Mouse (Mus musculus): ENCODE data around the gene Trpm3.
A peak's percentile ranks its signal among the peaks of the same experiment; 100 is the strongest.
"Not testable (repeated sequence)": the region's sequence is repeated elsewhere in the genome, so short reads cannot be mapped to it uniquely, and the experiment has no call there.

Gene Trpm3

DNA sequence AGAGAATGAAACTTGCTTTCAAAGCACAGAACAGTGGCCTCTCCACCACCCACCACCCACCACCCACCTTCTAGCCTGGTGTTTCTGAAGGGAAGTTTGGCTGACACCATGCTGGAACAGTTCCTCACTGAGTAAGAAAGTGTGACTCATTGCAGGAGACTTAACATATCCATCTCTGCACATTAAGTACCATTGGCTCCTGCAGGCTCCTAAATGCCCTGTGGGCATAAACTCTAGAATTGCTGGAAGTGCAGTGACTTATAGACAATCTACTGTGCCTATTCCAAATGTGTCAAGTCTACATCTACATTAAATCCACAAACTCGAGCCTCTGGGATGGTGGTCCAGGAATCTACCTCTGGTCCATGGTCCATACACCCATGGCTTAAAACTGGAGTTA, 840.3 kb downstream of the Trpm3 start:
- DNase-seq (ENCODE audit: low spot score) = no peak

DNA sequence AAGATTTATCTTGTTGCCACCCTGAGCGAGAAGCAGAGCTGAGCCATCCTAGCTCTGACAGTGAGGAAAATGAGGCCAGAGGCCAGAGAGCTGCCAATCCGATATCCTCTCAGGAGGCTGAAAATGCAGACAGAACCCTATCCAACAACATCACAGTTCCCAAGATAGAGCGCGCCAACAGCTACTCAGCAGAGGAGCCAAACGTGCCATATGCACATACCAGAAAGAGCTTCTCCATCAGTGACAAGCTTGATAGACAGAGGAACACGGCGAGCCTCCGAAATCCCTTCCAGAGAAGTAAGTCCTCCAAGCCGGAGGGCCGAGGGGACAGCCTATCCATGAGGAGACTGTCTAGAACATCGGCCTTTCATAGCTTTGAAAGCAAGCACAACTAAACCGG, 849.1 kb downstream of the Trpm3 start:
- no peak for DNase-seq (ENCODE audit: low spot score)

DNA sequence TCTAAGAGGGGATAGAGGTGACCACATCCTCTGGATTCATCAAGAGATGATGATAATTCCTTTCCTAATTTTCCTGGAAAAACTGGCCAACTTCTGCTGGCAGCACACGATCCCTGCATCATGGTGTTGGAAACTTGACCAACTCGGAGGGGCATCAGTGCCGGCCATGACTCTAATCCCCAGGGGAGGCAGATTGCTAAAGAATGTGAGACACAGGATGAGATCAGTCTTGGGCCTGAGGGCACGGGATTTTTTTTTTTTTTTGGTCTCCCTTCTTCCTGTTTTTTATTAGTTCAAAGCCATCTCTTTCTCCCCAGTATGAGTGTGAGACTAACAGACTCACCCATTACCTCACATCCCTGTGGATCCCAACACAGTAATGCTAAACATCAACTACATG, 855.1 kb downstream of the Trpm3 start:
- DNase-seq (ENCODE audit: low spot score) = no peak

DNA sequence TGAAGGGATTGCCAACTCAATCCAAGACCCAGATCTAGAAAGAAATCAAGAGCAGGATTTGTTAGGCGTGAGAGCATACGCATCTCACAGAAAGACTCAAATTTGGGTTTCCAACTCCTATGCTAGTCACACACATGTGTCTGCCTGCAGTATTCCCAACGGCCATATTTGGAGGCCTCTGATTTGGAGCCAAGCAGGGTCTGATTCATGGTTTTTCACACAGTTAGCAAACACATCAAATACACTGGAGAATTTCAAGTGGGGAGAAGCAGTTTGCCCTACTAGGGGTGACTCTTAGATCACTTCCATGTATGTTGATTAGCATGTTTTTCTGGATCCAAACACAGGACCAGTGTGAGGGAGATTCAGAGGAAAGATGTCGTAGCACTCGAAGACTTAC, 855.7 kb downstream of the Trpm3 start:
- DNase-seq (ENCODE audit: low spot score) = no peak

DNA sequence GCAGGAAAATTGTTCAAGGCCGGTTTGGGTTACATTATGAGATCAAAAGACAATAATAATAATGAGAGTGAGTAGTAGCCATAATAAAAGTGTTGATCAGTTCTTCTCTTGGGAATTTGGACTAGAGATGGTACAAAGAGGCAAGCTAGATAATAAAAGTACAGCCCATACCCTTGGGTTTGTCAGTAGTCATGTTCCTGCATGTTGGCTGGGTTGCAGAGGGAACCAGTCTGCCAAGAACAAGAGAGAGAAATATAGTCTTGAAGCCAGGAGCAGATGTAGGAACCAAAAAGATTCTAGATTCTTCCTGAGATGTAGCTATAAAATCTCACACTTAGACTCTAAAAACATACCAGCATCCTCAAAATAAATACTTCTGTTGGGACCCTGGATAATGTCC, 861.4 kb downstream of the Trpm3 start:
- no peak for DNase-seq (ENCODE audit: low spot score)

DNA sequence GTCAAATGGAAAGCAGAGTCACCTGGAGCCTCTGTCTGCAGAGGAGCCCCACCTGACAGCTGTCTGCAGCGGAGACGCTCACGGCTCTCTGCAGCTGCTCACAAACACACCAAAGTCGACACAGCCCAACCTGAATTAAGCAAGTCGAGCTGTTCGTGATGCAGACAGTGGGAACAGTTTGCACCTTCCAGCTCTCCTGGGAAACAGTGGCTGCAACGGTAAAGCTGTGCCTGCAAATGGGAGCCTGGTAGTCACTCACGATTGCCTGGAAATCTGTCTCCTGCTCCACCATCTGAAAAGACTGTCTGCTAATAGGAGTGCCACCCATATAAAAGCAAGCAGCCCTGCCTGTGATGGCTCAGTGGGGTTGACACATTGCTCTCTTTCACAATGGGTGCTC, 865.0 kb downstream of the Trpm3 start:
- no peak for DNase-seq (ENCODE audit: low spot score)

DNA sequence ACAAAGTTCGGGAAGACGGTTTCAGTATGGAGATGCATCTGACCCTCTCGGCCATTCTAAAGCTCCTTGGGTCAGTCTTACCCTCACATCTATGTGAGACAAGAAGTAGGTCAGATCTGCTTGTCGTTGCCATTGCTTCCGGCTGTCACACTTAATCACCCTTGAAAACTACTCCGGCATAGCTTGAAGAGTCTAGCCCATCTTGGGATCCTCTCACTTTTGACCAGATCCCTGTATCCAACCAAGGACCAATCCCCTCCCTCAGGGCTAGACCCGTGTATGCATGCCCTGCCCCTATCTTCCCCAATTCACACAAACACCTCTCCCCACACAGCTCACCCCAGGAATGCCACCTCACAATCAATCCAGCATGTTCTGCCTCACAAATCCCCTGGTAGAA, 867.0 kb downstream of the Trpm3 start:
- no peak for DNase-seq (ENCODE audit: low spot score)

DNA sequence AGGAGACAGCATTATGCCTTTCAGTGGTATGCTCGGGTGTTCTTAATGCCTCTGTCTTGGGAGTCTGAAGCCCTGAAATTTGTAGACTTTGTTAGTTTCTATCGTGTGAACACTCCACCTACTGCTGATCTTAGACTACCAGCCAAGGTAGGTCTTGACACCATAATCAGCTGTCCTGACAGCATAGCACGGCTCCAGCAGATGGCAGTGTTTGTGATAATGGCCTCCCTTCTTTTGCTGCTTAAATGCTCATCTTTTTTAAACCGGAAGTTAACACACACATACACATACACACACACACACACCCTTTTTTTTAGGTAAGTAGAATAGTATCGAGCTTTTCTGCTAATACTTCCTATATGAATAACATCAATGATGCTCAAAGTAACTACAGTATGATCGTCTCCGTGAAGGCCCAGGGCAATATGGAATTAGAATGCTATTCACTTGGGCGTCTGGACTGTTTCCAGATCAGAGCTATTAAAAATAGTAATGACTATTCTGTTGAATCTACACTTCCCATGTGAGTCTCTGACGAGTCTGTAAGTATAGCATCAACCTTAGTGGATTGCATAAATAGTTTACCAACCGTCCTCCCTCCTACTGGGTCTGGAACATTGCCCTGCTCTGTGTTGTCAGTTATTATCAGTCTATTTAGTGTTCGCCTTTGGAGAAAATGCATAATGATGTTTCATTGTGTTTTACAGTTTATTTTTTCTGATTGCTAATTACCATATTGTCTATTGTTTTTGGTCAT, 867.8 kb downstream of the Trpm3 start:
- DNase-seq (ENCODE audit: low spot score) = peak; percentile 53

DNA sequence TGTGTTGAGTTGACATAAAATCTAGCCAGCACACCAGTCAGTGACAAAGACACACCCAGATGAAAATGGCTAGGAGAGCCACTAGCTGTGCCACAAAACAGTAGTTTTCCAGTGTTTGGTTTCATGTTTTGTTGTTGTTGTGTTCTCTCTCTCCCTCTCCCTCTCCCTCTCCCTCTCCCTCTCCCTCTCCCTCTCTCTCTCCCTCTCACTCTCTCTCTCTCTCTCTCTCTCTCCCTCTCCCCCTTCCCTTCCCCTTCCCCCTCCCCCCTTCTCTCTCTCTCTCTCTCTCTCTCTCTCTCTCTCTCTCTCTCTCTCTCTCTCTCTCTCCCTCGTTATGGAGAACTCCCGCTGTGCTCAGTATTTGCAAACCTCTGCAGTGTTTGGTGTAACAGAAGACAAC, 874.8 kb downstream of the Trpm3 start:
- no peak for DNase-seq (ENCODE audit: low spot score)

DNA sequence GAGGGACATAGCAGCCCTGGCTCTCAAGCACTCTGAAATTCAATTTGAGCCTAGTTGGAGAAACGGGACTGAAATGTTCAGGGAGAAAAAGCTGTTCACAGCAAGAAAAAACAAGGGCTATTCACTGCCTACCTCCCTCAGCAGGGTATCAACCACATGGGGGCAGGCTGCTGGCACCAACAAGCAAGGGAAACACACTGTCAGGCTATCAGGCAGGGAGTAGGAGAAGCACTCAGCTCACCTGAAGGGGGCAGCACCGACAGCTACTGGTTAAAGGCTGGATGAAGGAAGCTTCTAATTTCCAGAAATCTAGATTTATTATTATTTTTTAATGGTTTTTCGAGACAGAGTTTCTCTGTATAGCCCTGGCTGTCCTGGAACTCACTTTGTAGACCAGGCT, 876.7 kb downstream of the Trpm3 start:
- peak; percentile 44 for DNase-seq (ENCODE audit: low spot score)

DNA sequence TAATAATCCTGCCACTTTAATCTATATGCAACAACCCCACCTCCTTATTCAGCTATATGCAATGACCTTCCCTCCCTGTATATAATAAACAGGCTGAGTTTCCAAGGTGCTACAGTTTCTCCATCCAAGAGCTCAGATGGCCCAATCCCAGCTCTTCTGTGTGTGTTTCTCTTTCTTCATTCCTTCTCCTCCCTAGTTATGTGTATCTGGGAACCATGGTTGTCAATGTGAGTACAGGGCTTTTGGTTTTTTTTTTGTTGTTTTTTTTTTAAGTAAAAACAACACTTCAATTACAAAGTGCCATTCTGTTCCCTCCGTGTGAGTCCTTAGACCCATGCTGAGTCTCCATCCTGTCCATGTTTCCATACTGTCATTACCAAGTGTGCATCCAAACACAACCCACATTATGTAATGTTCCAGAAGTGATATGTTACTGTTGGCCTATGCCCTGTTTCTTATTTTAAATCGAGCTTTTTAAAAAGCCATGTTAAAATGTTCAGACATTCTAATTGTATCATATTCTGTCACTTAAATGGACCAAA, 879.4 kb downstream of the Trpm3 start:
- no peak for DNase-seq (ENCODE audit: low spot score)

DNA sequence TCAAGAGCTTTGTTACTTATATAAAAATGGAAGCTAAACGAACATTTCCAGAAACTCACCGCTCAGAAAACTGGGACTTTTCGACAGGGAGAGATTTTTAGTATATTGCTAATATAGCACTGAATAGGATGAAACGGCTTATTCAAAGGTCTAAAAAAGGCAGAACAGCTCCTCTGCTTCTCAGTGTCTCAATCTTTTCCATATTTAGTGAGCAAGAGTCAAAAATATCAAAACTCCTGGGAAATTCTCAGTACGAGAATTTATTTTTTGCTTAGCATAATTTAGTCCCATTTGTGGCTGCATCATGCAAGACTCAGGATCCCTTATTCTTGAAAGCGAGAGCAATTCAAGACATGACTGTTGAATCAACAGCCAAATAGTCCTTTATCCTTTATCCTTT, 884.1 kb downstream of the Trpm3 start:
- DNase-seq (ENCODE audit: low spot score) = no peak

DNA sequence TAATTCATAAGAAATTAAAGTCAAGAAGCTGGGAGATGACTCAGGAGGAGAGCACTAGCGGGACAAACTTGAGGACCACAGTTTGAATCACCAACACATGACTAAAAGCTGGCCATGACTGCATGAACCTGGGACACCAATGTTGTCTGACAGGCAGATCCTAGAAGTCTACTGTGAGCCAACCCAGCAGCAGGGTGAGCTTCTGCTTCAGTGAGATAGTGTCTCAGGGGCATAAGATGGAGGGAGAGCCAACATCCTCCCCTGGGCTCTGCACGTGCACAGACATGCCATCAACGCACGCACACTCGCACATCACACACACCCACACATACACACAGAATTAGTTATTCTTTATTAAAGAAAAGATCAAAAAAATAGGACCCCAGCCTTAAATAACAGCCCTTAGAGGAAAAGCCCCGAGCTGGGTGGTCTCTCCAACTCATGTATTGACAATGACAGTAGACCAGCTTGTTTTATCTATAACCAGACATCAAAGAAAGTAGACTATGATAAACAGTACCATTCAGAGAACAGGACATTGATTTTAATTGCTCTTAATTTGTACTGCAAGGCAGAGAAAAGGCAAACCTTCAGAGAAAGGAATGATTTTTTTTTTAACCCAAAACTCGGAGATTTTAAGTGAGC, 884.6 kb downstream of the Trpm3 start:
- no peak for DNase-seq (ENCODE audit: low spot score)

DNA sequence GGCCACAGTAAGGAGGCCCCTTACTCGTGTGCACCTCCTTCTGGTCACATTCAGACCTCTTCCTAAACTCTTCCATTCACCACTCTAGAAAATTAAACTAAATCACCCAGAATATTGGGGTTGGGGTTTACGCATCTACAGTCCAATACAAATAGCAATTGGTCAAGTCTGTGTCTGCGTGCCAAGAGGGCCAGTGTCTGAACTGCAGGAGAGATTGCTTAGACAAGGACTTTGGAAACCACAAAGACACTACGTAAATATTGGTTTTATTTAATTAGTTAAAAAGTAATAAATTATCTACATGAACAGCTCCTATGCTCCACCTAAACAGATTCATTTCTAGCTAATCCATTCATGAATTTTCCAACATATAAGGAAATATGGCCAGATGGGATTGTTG, 886.0 kb downstream of the Trpm3 start:
- DNase-seq (ENCODE audit: low spot score) = no peak

DNA sequence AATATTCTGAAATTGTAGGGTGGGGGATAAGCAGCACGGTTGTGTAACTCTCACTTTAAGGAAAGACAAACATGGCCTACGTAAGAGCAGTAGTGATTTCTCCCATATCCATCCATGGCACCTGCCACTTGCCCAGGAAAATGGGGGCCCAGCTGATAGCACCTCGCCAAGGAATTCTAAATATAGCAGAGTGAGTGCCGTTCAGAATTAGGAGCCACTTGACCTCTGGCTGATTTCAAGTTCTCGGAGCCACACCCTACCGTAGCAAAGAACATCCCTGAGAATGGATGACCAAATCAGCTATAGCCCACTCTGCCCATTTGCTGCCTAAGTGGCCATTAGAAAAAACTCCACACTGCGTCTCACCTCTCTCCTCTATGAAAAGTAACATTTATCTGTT, 887.6 kb downstream of the Trpm3 start:
- DNase-seq (ENCODE audit: low spot score) = no peak

DNA sequence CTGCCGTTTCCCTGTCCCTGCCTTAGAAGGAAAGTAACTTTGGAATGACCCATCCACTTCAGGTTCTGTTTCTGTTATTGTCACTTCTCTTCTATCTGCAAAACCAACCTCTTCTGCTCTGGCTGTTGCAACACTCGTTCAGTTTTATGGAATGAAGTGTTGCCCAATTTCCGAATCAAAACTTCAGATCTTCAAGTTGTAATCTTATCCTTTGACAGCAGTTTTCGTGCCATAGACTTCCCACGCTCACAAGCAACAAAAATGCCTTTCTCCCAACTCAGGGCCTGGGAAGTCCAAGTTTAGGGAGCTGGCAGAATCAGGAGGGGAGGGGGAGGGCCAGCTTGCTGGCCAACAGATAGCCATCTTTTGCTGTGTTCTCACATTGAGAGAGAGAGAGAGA, 889.4 kb downstream of the Trpm3 start:
- peak; percentile 39 for DNase-seq (ENCODE audit: low spot score)

DNA sequence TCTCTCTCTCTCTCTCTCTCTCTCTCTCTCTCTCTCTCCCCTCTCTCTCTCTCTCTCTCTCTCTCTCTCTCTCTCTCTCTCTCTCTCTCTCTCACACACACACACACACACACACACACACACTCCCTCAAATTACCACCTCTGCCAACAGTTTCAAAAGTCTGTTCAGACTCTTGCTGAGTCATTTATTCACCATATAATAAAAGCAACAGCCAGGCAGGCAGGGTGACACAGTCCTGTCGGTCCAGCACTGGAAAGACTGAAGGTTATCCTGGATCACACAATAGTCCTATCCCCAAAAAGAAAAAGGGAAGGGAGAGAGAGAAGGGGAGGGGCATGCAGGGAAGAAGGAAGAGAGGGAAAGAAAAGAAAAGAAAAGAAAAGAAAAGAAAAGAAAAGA, 894.5 kb downstream of the Trpm3 start:
- DNase-seq (ENCODE audit: low spot score) = not testable (repeated sequence)

DNA sequence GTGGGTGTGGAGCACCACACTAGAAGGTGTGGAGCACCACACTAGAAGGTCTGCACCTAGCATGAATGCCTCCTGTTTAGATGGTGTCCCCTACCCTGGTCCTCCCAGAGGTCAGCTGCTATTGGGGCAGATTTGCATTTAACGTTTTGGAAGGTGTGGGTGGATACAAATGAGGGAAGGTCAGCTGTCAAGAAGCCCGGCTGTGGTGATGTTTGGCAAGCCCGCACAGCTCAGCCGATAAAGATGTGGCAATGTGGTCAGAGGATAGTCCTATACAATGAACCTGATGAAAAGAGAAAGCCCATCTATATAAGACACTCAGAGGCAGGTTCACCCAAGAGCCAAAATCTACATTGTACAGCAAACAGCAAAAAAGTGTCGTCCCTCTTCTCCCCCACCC, 895.3 kb downstream of the Trpm3 start:
- no peak for DNase-seq (ENCODE audit: low spot score)

DNA sequence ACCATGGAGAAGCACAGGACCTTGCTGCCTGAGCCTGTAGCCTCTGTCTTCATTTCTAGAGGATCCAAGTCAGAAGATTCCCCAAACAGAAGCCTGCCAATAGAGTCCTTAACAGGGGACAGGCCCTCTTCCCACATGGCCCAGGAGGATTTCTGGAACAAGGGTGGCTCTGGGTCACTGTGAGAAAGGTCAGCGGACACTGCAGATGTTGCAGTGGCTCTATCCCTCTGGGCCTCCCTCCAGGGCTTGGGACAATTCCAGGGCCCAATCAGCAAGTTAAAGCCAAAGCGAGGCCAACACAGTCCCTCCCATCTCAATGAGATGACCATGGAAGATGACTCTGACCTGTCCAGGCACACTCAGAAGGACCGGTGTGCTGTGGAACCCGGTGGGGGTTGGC, 896.1 kb downstream of the Trpm3 start:
- peak; percentile 66 for DNase-seq (ENCODE audit: low spot score)

DNA sequence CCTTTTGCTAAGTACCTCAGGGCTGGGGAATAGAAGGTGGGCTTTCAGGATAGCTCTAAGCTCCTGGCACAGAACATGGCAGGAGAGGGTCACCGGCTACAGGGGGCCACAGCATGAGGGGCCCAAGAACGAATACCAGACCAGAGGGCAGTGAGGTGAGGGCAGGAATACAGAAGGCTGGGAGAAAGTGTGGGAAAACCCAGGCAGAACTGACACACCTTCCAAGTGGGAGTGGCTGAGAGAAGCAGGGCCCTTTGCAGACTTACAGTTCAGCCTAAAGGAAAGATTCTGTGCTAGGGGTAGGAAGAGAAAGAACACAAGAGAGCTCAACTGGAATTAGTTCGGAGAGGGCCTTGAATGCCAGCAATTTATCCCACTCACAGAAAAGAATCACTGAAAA, 896.9 kb downstream of the Trpm3 start:
- DNase-seq (ENCODE audit: low spot score) = no peak

DNA sequence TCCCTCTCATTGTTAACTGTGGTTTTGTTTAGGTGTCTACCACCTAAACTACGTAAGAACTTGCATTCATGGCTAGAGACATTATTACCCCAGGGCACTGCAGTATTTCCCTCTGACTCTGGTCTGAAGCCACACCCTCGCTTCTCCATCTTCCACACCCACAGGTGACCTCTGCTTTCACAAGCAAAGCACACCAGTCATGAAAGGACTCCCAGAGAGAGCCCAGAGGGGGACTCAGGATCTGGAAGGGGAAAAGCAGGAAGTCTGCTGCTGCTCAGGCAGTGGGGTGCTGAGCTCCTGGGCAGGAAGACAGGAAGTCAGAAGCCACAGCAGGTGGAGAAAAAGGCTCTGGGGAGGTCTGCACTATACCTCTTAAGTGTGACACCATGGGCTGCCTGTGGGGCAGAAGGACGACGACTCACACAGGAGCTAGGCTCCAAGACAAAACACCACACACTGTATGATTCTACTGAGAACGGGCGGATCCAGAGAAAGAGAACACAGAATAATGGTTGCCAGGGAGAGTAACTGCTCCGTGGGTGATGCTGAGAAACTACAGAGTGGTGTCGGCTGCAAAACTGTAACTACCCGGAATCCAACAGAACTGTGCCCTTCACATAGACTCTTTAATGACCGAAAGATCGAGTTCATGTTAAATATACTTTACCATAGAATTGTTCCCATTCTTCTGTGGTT, 898.1 kb downstream of the Trpm3 start:
- DNase-seq (ENCODE audit: low spot score) = no peak

DNA sequence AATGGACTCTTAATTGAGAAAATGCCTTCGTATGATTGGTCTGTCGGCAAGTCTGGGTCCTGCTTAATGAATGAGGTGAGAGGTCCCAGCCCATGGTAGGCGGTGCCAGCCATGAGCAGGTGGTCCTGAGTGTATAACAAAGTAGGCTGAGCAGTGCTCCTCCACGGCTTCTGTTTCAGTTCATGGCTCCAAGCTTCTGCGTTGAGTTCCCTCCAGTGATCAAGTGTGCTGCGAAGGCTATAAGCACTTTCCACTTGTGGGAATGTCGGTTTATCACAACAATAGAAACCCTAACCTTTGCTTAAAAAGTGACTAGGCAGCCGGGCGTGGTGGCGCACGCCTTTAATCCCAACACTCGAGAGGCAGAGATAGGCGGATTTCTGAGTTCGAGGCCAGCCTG, 898.7 kb downstream of the Trpm3 start:
- DNase-seq (ENCODE audit: low spot score) = no peak

DNA sequence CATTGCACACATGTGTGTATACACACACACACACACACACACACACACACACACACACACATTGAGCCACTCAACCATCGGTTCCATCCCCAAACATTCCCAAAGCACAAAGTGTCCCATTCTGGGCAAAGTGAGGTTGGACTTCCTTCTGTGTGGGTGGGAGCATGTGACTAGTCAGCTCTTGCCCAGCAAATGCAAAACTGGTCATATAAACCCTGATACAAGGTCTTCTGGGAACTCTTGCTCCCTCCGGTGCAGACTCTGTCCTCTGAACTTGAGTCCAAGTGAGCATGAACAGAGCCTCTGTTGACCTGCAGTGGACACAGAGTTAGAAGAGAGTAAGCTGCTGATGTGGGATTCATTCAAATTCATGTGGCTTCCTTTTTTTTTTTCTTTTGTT, 899.5 kb downstream of the Trpm3 start:
- no peak for DNase-seq (ENCODE audit: low spot score)

All from urinary bladder, postnatal 14 days (tissue).